Mouse (Mus musculus) testis, adult 2 months (tissue): ENCODE results near the gene Atf4.

Experiments
- CTCF ChIP-seq: fragments of 200-500 bp; IDR thresholded peaks from 2 replicates; pipeline ENCODE4 v1.5.1; 2012; ENCODE audit warnings: low read depth, mild to moderate bottlenecking, inconsistent platforms, low read length, moderate library complexity; ENCODE audit not compliant: control insufficient read depth, insufficient read depth, insufficient replicate concordance
- POLR2A ChIP-seq: fragments of 200-500 bp; IDR thresholded peaks from 2 replicates; pipeline ENCODE4 v1.6.1; 2012; ENCODE audit warnings: low read depth, mild to moderate bottlenecking, inconsistent platforms, low read length, moderate library complexity; ENCODE audit not compliant: control insufficient read depth

DNA sequence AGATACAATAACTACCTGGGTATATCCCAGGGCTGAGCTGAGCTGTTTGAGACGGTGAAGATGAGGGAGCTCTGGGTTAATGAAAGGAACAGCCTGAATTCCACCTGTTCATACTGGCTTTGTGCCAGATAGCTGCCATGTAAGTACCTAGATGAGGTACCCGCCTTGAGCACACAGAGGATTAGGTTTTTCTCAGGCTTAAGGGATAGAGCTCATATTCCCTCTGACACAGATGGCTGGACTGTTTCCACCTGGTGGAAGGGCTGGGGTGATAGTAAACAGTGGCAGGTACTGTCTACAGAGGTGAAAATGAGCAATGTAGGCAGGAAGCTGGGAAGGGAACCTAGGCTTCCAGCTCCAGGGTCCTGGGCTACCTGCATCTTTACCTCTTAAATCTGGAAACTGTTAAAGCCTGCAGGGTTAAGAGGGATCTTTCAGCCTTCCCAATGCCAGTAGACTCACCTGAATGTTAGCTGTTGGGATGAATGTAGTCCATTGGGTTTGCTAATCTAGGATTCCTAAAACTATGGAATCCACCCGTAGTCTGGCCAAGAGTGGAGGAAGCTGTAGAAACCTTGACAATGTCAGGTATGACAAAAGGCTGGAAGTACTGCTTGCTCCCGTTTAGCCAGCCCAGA, 2.7 kb downstream of the Atf4 start:
- no peak for TF ChIP-seq CTCF
- TF ChIP-seq POLR2A, result no peak
